Mouse (Mus musculus) small intestine, adult 2 months (tissue): ENCODE data around the gene Sez6l.
"Not testable (repeated sequence)": the region's sequence is repeated elsewhere in the genome, so short reads cannot be mapped to it uniquely, and the experiment has no call there.

Experiments
- CTCF ChIP-seq: fragments of 200-500 bp; IDR thresholded peaks from 2 replicates; pipeline ENCODE4 v1.5.1; 2012; ENCODE audit warnings: low read depth, mild to moderate bottlenecking, control low read depth, inconsistent platforms, low read length, moderate library complexity, mixed read lengths; ENCODE audit not compliant: insufficient replicate concordance, insufficient read length; ENCODE audit errors: extremely low read depth
- POLR2A ChIP-seq: fragments of 200-500 bp; IDR thresholded peaks from 2 replicates; pipeline ENCODE4 v1.6.1; 2012; ENCODE audit warnings: low read depth, mild to moderate bottlenecking, control low read depth, inconsistent platforms, low read length, moderate library complexity

DNA sequence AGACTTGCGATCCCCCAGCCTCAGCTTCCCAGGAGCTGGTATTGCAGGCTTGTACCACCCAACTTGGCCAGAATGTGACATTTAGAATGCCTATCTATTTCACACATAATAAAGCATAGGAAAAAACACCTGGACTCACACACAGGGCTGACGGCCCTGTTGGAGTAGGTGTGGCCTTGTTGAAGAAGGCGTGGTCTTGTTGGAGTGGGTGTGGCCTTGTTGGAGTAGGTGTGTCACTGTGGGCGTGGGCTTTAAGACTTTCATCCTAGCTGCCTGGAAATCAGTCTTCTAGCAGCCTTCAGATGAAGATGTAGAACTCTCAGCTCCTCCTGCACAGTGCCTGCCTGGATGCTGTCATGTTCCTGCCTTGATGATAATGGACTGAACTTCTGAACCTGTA lies 164.2 kb downstream of the Sez6l start:
- not testable (repeated sequence) for TF ChIP-seq POLR2A, CTCF
